Mouse (Mus musculus) cerebellum, postnatal 10 days (tissue): ENCODE measurements at regions not wholly inside any gene's neighbourhood (a gene's known extent, or its start where the extent isn't known, plus 50 kb on each side); places are given as distances from the start of the nearest gene placed in this dataset.

Source experiments
- DNase-seq, 2 experiments: peaks; one replicate each; pipeline ENCODE4 v3.0.0; 2021; ENCODE audit warnings: mixed read lengths in 2 of 2

- no peak for DNase-seq
Measured at GRCm38 (mm10) chr8:15840632-15841252, 794.9 kb upstream of the BB014433 start.

DNA sequence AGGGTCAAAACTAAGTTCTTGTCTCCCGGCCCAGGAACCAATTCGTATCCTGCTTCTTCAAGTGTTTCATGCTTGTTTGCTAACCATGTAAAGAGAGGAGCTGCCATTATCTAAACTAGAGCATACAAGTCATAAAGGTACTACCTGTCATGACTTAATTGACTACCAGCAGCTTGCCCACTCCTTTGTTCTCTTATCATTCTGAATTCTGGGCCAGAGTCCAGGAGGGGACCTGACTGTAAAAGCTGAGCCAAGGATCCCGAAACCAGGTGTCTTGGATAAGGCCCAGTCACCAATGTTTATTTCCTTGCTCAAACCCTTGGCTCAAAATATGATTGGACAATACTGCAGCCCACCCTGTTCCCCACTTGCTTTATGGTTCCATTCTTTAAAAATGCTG lies 786.9 kb upstream of the BB014433 start:
- peak; percentile 11 to 18 for DNase-seq

GRCm38 (mm10) chr8:15821579-15822191 lies 775.8 kb upstream of the BB014433 start:
- DNase-seq = no peak

DNA sequence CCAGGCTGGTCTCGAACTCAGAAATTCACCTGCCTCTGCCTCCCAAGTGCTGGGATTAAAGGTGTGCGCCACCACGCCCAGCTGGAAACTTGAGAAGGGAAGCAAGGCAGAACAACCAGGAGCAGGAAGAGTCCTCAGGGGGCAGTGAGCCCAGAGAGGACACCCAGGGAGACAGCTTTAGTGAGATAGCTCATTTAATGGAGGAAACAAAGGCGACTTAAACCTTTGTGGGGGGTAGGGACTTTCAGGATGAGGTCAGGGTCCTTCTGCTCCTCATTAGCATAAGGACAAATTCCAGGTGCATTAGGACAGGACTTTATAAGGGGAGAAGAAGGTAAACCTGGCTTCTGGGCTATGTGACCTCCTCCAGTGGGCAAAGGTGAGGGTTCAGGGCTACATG lies 742.5 kb upstream of the BB014433 start:
- no peak for DNase-seq
